Mouse (Mus musculus): ENCODE results near the gene Hmgb1.

- no peak for TF ChIP-seq EP300 (IDR thresholded peaks at IDR 0.05; ENCODE audit: low read depth)
- no peak for TF ChIP-seq CTCF (IDR thresholded peaks at IDR 0.05; ENCODE audit: low read depth)
Measured at GRCm38 (mm10) chr5:149079758-149080150, 104.5 kb downstream of the Hmgb1 start.

Data from liver, postnatal 0 days (tissue).